Mouse (Mus musculus) mature B cell (primary cell): ENCODE measurements around the gene Nck2.

Source experiments
- in situ Hi-C: fragments of 300-500 bp; cut with MboI; formaldehyde crosslinking; loops from 2 replicates; pipeline ENCODE4 v1.14.3; 2019

Nck2 gene

GRCm38 (mm10) chr1:43433853-43434252 is 10.5 kb upstream of the Nck2 start:
- in situ Hi-C loops: no loop called here

GRCm38 (mm10) chr1:43436554-43436953 is 7.8 kb upstream of the Nck2 start:
- in situ Hi-C loops: no loop called here

GRCm38 (mm10) chr1:43439261-43439660 is 5.1 kb upstream of the Nck2 start:
- in situ Hi-C loops: no loop called here

GRCm38 (mm10) chr1:43442568-43442967 is 1.8 kb upstream of the Nck2 start:
- in situ Hi-C loops: loop anchor here (10.0 kb wide), 1 partner anchor 68 kb away; no protein-coding TSS in a partner anchor

- in situ Hi-C loops: loop anchor here (10.0 kb wide), 1 partner anchor 71 kb away; no protein-coding TSS in a partner anchor
Observed at GRCm38 (mm10) chr1:43445170-43446088, 1.1 kb downstream of the Nck2 start.

- in situ Hi-C loops: loop anchor here (10.0 kb wide), 1 partner anchor 71 kb away; no protein-coding TSS in a partner anchor
Observed at GRCm38 (mm10) chr1:43446089-43446533, 1.7 kb downstream of the Nck2 start.

GRCm38 (mm10) chr1:43446731-43447601 is 2.6 kb downstream of the Nck2 start:
- in situ Hi-C loops: loop anchor here (10.0 kb wide), 1 partner anchor 72 kb away; no protein-coding TSS in a partner anchor

- in situ Hi-C loops: loop anchor here (10.0 kb wide), 1 partner anchor 73 kb away; no protein-coding TSS in a partner anchor
Observed at GRCm38 (mm10) chr1:43447602-43448287, 3.4 kb downstream of the Nck2 start.

GRCm38 (mm10) chr1:43450811-43451210 is 6.4 kb downstream of the Nck2 start:
- in situ Hi-C loops: no loop called here

GRCm38 (mm10) chr1:43453683-43454082 is 9.3 kb downstream of the Nck2 start:
- in situ Hi-C loops: no loop called here

- in situ Hi-C loops: no loop called here
Observed at GRCm38 (mm10) chr1:43454741-43455140, 10.4 kb downstream of the Nck2 start.

GRCm38 (mm10) chr1:43455196-43455595 is 10.8 kb downstream of the Nck2 start:
- in situ Hi-C loops: no loop called here

GRCm38 (mm10) chr1:43457012-43457766 is 12.8 kb downstream of the Nck2 start:
- in situ Hi-C loops: no loop called here

GRCm38 (mm10) chr1:43460468-43460867 is 16.1 kb downstream of the Nck2 start:
- in situ Hi-C loops: no loop called here

GRCm38 (mm10) chr1:43462666-43463065 is 18.3 kb downstream of the Nck2 start:
- in situ Hi-C loops: no loop called here

- in situ Hi-C loops: no loop called here
Observed at GRCm38 (mm10) chr1:43463941-43464682, 19.7 kb downstream of the Nck2 start.

GRCm38 (mm10) chr1:43464976-43465375 is 20.6 kb downstream of the Nck2 start:
- in situ Hi-C loops: no loop called here

- in situ Hi-C loops: no loop called here
Observed at GRCm38 (mm10) chr1:43465957-43466624, 21.7 kb downstream of the Nck2 start.

GRCm38 (mm10) chr1:43467656-43468055 is 23.3 kb downstream of the Nck2 start:
- in situ Hi-C loops: no loop called here

- in situ Hi-C loops: no loop called here
Observed at GRCm38 (mm10) chr1:43468207-43468606, 23.8 kb downstream of the Nck2 start.
